Mouse (Mus musculus) forebrain, embryonic 13.5 days (tissue): Measurements from ENCODE around the gene Ang. TPM values are rescaled to one million over a fixed set of nuclear protein-coding genes. Genes with fewer than 3 reads are reported as not detected.

Experiments
- ATAC-seq: fragments of 200-750 bp; cut with Nextera tagmentation; 2 replicates; pipeline ENCODE4 v1.8.0; 2017
- H3K27ac ChIP-seq: fragments of 300-500 bp; sonication (generic); 2 replicates; pipeline ENCODE4 v1.5.1; 2015; ENCODE audit warnings: inconsistent platforms, mild to moderate bottlenecking, moderate library complexity
- H3K27me3 ChIP-seq: fragments of 300-500 bp; sonication (generic); 2 replicates; pipeline ENCODE4 v1.6.1; 2015; ENCODE audit warnings: mild to moderate bottlenecking, inconsistent platforms
- H3K36me3 ChIP-seq: fragments of 300-500 bp; sonication (generic); 2 replicates; pipeline ENCODE4 v1.6.1; 2015; ENCODE audit warnings: mild to moderate bottlenecking, inconsistent platforms; ENCODE audit not compliant: poor library complexity, severe bottlenecking
- H3K4me1 ChIP-seq: fragments of 300-500 bp; sonication (generic); 2 replicates; pipeline ENCODE4 v1.6.1; 2015; ENCODE audit warnings: inconsistent platforms
- H3K4me2 ChIP-seq: fragments of 300-500 bp; sonication (generic); 2 replicates; pipeline ENCODE4 v1.6.1; 2015; ENCODE audit warnings: inconsistent platforms, mild to moderate bottlenecking, moderate library complexity
- H3K4me3 ChIP-seq: fragments of 300-500 bp; sonication (generic); 2 replicates; pipeline ENCODE4 v1.5.1; 2015; ENCODE audit warnings: mild to moderate bottlenecking, inconsistent platforms
- H3K9ac ChIP-seq: fragments of 300-500 bp; sonication (generic); 2 replicates; pipeline ENCODE4 v1.6.1; 2015; ENCODE audit warnings: mild to moderate bottlenecking, inconsistent platforms
- H3K9me3 ChIP-seq: fragments of 300-500 bp; sonication (generic); replicated peaks from 2 replicates; pipeline ENCODE4 v1.6.1; 2016; ENCODE audit warnings: inconsistent platforms
- WGBS: fragments of 180-500 bp; shearing (Covaris S2); methylation state at CpG from one replicate; pipeline ENCODE4 v1.1.7; 2015; 5-methylcytosine and 5-hydroxymethylcytosine counted together
- polyA plus RNA-seq: library from polyadenylated mRNA; unstranded; fragments of >200 nt; fragmentation: Nextera tagmentation; extraction: Ambion mirVana; gene quantifications from 2 replicates; pipeline ENCODE4 v1.2.1, GENCODE M21; 2015

Ang gene
- 0.93 and 1.8 TPM in 2 replicates for polyA plus RNA-seq

DNA sequence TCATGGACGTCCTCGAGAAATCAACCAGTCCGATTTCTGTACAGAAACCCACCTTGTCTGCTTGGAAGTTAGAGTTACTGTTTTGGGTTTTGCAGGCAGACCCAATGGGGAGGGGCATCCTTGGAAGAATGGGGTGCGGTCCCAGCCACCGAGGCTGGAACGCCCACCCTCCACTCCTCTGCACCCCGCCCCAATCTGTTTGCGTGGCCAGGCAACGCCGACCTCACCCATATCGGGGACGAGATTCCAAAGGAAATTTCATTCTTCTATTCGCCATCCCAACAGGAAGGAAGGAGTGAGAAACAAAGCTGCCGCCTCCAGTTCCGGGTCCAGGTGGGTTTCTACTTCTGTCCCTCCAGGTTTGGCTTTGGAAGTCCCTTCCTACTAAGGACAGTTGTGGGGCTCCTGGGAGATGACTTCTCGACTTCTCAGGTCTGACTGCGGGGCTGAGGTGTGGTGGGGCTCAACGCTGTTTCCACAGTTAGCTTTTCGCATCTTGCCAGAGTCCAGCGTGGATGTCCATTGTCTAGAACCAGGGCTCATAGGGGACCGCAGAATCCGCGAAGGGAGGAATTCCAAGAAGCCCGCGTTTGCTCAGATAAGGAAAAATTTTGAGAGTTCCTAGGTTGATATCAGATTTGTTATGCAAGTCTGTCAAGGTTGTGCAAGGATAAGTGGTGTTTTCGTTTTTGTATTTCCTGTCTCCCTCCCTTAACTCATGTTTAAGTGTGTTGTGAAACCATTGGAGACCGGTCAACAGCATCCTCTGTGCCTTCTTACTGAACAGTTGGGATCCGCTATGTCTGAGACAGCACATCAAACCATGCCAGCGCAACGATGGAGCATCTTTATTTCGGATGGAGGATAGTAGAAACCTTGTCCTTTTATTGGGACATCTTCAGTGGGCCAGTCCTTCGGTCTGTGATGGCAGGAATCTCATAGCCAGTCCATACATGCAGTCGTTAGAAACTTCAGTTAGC lies at the start of gene Ang, which contains the start of gene Rnase4:
TSS of gene Ang (plus strand) at position 230 of the 980 bp plus-strand sequence.
TSS of gene Rnase4 (plus strand) at position 157 of the 980 bp plus-strand sequence.
- Histone ChIP-seq H3K9ac (peak within 1 kb of the TSS; percentile 62), H3K27ac (peak within 1 kb of the TSS; percentile 71), H3K4me2 (peak within 1 kb of the TSS; percentile 65), H3K4me3 (peak within 1 kb of the TSS; percentile 69), H3K36me3 (no peaks in the 10 kb centered on the region), H3K9me3 (no peaks in the 10 kb centered on the region), H3K4me1 (peaks cover 7% of the 10 kb centered on the region; the same call in 1 of the 2 replicates), H3K27me3 (no peaks in the 10 kb centered on the region)
- 7% methylated on average over 33 of the region's 33 CpGs for WGBS
- peak; percentile 25 for ATAC-seq

- Histone ChIP-seq H3K4me3 (no peak within 1 kb of the TSS), H3K4me2 (no peak within 1 kb of the TSS), H3K36me3 (no peaks in the 10 kb centered on the region), H3K9me3 (no peaks in the 10 kb centered on the region), H3K4me1 (no peaks in the 10 kb centered on the region), H3K27me3 (no peaks in the 10 kb centered on the region), H3K27ac (no peak within 1 kb of the TSS), H3K9ac (no peak within 1 kb of the TSS)
- 70% methylated on average over 6 of the region's 6 CpGs for WGBS
- ATAC-seq: no peak
Observed at GRCm38 (mm10) chr14:51041769-51042168, 49.2 kb upstream of the Ang start, which contains the start of gene Rnase9. Gene Rnase9, minus strand, starts transcription at chr14:51041869.

DNA sequence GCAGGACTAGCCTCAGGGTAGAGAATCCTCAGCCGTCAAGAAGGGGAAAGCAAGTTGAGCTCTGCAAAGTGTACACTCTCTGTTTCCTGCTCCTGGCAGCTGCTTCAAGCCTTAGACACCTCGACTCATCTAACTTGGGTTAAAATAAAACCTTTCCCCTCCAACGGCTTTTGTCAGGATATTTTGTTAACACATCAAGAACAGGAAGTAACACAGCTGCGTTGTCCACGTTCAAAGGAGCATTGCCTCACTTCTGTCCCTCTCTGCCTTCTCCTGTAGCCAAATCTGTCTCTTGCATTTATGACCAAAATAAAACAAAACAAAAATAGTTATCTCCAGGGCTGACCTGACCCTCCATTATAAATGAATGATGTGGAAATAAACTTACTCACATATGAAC lies 43.1 kb upstream of the Ang start:
- H3K4me1 ChIP-seq: no peaks in the 10 kb centered on the region
- no peaks in the 10 kb centered on the region for H3K27me3 ChIP-seq
- no peak overlapping the region for H3K27ac ChIP-seq
- ATAC-seq: no peak
- H3K4me3 ChIP-seq: no peak overlapping the region
- H3K9ac ChIP-seq: no peak overlapping the region
- H3K9me3 ChIP-seq: no peaks in the 10 kb centered on the region
- H3K36me3 ChIP-seq: no peaks in the 10 kb centered on the region
- no peak overlapping the region for H3K4me2 ChIP-seq
- WGBS: 77% methylated on average over 5 of the region's 5 CpGs

DNA sequence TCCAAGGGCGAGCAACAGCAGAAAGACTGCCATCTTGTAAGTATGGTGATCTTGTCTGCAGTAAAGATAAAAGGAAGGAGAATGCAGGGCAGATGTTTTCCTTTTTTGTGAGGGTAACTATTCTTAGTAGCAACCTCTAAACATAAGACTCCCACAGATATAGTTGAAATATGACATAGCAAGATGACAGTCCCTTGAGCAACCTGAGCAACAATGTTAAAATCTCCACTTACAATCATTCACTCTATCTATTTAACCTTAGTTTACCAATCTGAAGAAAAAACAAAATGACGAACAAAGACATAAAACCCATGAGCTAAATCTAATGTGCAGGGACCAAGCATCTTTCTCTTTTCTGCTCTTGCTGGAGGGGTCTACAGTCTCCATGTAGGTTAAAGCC lies 40.9 kb upstream of the Ang start, which contains the start of gene Rnase11:
TSS of gene Rnase11 (minus strand) at position 101 of the 400 bp plus-strand sequence.
- Histone ChIP-seq H3K4me2 (no peak within 1 kb of the TSS), H3K4me1 (peaks cover 10% of the 10 kb centered on the region), H3K27me3 (no peaks in the 10 kb centered on the region), H3K4me3 (no peak within 1 kb of the TSS), H3K36me3 (no peaks in the 10 kb centered on the region), H3K9ac (no peak within 1 kb of the TSS), H3K9me3 (no peaks in the 10 kb centered on the region), H3K27ac (no peak within 1 kb of the TSS)
- ATAC-seq: no peak
- WGBS: 84% methylated on average over 2 of the region's 2 CpGs

DNA sequence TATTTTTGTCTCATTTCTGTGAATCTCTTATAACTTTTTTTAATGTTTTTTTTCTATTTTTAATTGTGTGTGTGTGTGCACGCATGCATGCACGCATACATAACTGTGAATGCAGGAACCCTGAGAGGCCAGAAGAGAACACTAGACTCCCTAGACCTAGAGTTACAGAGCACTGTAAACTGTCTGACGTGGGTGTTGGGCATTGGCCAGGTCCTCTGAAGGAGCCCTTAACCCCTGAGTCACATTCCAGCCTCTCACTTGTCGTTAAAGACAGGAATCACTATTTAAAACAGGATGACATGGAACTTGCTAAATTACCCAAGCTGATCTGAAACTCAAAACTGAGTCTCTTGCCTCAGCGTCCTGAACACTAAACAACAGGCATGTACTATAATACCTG lies 39.0 kb upstream of the Ang start:
- no peak overlapping the region for H3K27ac ChIP-seq
- peaks cover 7% of the 10 kb centered on the region; the same call in 1 of the 2 replicates for H3K27me3 ChIP-seq
- H3K9me3 ChIP-seq: no peaks in the 10 kb centered on the region
- no peaks in the 10 kb centered on the region for H3K36me3 ChIP-seq
- no peak overlapping the region for H3K4me2 ChIP-seq
- ATAC-seq: no peak
- WGBS: 59% methylated on average over 5 of the region's 5 CpGs
- H3K4me3 ChIP-seq: no peak overlapping the region
- no peak overlapping the region for H3K9ac ChIP-seq
- H3K4me1 ChIP-seq: peaks cover 10% of the 10 kb centered on the region

GRCm38 (mm10) chr14:51053176-51053575 lies 37.8 kb upstream of the Ang start:
- H3K4me2 ChIP-seq: no peak overlapping the region
- 38% methylated on average over 5 of the region's 5 CpGs for WGBS
- H3K27ac ChIP-seq: no peak overlapping the region
- peaks cover 10% of the 10 kb centered on the region; the same call in 1 of the 2 replicates for H3K27me3 ChIP-seq
- H3K4me3 ChIP-seq: no peak overlapping the region
- no peaks in the 10 kb centered on the region for H3K9me3 ChIP-seq
- ATAC-seq: no peak
- H3K4me1 ChIP-seq: peaks cover 10% of the 10 kb centered on the region
- no peaks in the 10 kb centered on the region for H3K36me3 ChIP-seq
- H3K9ac ChIP-seq: no peak overlapping the region

DNA sequence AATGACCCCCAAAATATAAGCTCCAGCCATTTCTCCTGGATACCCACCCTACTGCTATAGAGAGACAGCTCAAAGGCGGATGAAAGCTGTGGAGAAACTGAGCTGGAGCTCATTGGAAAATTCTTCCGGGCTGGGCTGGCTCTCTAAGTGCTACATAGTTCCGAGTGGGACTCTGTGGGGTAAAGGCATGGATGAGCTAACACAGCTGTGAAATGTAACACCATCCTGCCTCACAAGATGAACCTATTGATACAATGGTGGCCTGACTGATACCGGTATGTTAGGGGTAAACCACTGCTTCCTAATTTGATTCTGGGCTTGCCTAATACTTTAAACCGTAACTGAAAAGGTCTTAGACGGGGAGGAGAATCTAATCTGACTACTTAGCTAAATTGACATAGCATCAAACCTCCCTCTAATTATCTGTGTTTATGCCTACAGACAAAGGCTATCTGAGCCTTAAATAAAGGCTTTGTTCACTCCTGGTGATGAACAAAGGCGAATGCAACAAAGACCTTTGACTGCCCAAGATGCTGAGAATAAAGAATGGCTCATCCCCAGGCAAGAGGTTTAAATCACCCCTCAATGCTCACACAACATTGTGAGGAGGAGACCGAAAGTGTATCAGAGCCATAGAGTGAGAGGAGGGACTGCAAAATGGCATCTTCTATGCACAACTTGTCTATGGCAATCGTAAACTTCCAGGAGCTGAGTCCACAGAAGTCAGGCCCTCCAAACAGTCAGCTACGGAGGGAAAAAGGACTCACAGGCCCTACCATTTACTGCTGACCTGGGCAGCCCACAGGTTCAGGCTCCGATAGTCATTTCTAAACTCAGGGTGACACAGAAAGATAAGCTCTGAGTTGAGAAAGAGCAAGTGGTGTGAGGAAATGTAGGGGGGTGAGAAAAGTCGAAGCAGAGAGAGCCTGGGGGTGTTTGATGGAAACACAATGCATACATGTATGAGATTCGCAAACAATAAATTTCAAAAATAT lies 36.4 kb upstream of the Ang start:
- WGBS: 17% methylated on average over 13 of the region's 13 CpGs
- Histone ChIP-seq H3K27me3 (peaks cover 11% of the 10 kb centered on the region; the same call in 1 of the 2 replicates), H3K4me2 (peak overlapping the region; percentile 25; the same call in 1 of the 2 replicates), H3K36me3 (no peaks in the 10 kb centered on the region), H3K9me3 (no peaks in the 10 kb centered on the region), H3K9ac (no peak overlapping the region), H3K4me1 (peaks cover 10% of the 10 kb centered on the region), H3K4me3 (no peak overlapping the region), H3K27ac (no peak overlapping the region)
- ATAC-seq: no peak

DNA sequence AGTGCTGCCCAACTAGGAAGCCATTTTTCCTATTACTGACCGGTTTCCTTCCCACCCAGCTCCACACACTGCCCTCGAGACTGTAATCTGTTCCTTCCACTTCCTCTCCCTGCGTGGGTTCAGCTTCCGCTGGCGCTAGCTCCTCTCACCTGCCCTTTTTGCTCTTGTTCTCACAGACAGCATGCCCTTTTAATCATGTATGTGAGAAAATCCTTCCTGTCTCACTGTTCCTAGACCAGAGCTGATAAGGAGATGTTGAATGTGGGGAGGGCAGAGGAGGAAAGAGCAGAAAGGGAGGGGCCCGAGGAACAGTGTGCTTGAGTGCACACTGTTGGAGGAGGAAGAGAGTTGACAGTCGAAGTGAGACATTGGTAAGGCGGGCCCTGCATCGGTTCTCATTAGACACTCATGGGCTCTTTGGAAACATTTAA lies 33.5 kb upstream of the Ang start, which contains the start of gene Rnase12:
TSS of gene Rnase12 (minus strand) at position 261 of the 431 bp plus-strand sequence.
- Histone ChIP-seq H3K4me3 (no peak within 1 kb of the TSS), H3K4me2 (no peak within 1 kb of the TSS), H3K9me3 (no peaks in the 10 kb centered on the region), H3K36me3 (no peaks in the 10 kb centered on the region), H3K9ac (no peak within 1 kb of the TSS), H3K27me3 (peaks cover 20% of the 10 kb centered on the region; the same call in 1 of the 2 replicates), H3K4me1 (peaks cover 10% of the 10 kb centered on the region), H3K27ac (no peak within 1 kb of the TSS)
- 71% methylated on average over 9 of the region's 9 CpGs for WGBS
- ATAC-seq: no peak

GRCm38 (mm10) chr14:51060761-51061160 lies 30.2 kb upstream of the Ang start:
- Histone ChIP-seq H3K27ac (no peak overlapping the region), H3K4me2 (no peak overlapping the region), H3K9me3 (no peaks in the 10 kb centered on the region), H3K4me1 (no peaks in the 10 kb centered on the region), H3K4me3 (no peak overlapping the region), H3K36me3 (no peaks in the 10 kb centered on the region), H3K9ac (no peak overlapping the region), H3K27me3 (peaks cover 20% of the 10 kb centered on the region; the same call in 1 of the 2 replicates)
- no peak for ATAC-seq
- WGBS: 87% methylated on average over 5 of the region's 5 CpGs

DNA sequence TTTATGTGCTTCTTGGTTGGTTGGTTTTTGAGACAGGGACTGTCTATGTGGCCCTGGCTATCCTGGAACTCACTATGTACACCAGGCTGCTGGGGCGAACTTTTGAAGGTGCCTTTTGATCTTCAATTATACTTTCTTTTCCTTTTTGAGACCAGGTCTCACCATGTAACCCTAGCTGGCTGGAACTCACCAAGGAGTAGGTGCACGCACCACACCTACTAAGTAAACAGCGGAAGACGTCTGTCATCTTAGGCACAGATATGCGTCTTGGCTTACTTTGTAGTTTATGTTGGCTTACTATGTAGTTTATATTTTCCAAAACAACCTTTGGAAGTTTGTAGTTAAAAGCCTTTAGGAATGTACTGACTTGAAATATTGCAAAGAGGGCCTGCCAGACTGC lies 22.0 kb upstream of the Ang start:
- WGBS: 95% methylated on average over 5 of the region's 5 CpGs
- Histone ChIP-seq H3K27me3 (no peaks in the 10 kb centered on the region), H3K4me1 (peaks cover 5% of the 10 kb centered on the region; the same call in 1 of the 2 replicates), H3K4me2 (no peak overlapping the region), H3K9ac (no peak overlapping the region), H3K9me3 (no peaks in the 10 kb centered on the region), H3K27ac (no peak overlapping the region), H3K4me3 (no peak overlapping the region), H3K36me3 (no peaks in the 10 kb centered on the region)
- ATAC-seq: no peak

- Histone ChIP-seq H3K9me3 (no peaks in the 10 kb centered on the region), H3K27ac (no peak overlapping the region), H3K9ac (no peak overlapping the region), H3K4me2 (no peak overlapping the region), H3K27me3 (no peaks in the 10 kb centered on the region), H3K4me1 (peaks cover 5% of the 10 kb centered on the region; the same call in 1 of the 2 replicates), H3K36me3 (no peaks in the 10 kb centered on the region), H3K4me3 (no peak overlapping the region)
- WGBS: 95% methylated on average over 2 of the region's 2 CpGs
- no peak for ATAC-seq
Observed at GRCm38 (mm10) chr14:51069617-51070016, 21.3 kb upstream of the Ang start.
